Mouse (Mus musculus) cerebellum, adult 2 months (tissue): ENCODE data around the gene Top2a. TPM values are rescaled to one million over a fixed set of nuclear protein-coding genes. Genes with fewer than 3 reads are reported as not detected.

Experiments used
- DNase-seq, 2 experiments: peaks; one replicate each; pipeline ENCODE4 v3.0.0; 2021
- H3K27ac ChIP-seq: fragments of 200-500 bp; 2 replicates; pipeline ENCODE4 v1.5.1; 2012; ENCODE audit warnings: low read length, control low read depth, inconsistent platforms; ENCODE audit not compliant: insufficient read depth
- H3K27me3 ChIP-seq: fragments of 200-500 bp; 2 replicates; pipeline ENCODE4 v1.6.1; 2012; ENCODE audit warnings: inconsistent platforms, mild to moderate bottlenecking, low read length, moderate library complexity; ENCODE audit not compliant: control insufficient read depth, insufficient read depth
- H3K4me1 ChIP-seq: fragments of 200-500 bp; 2 replicates; pipeline ENCODE4 v1.6.1; 2011; ENCODE audit warnings: low read length; ENCODE audit not compliant: control insufficient read depth, insufficient read depth
- H3K4me3 ChIP-seq: fragments of 200-500 bp; replicated peaks from 2 replicates; pipeline ENCODE3; 2011; ENCODE audit warnings: mild to moderate bottlenecking, low read depth, low read length, control low read depth; ENCODE audit not compliant: insufficient read depth
- CTCF ChIP-seq: fragments of 200-500 bp; IDR thresholded peaks from 2 replicates; pipeline ENCODE4 v1.5.1; 2011; ENCODE audit warnings: low read depth, mild to moderate bottlenecking, control low read depth, low read length, moderate library complexity, borderline replicate concordance; ENCODE audit not compliant: insufficient read depth
- POLR2A ChIP-seq: fragments of 200-500 bp; IDR thresholded peaks from 2 replicates; pipeline ENCODE4 v1.6.1; 2011; ENCODE audit warnings: low read length, control low read depth, borderline replicate concordance; ENCODE audit not compliant: insufficient read depth
- WGBS: fragments of 180-500 bp; shearing (Covaris S2); methylation state at CpG from one replicate; pipeline ENCODE4 v1.1.7; 2018; 5-methylcytosine and 5-hydroxymethylcytosine counted together
- polyA plus RNA-seq: library from polyadenylated mRNA; depleted of rRNA; stranded (reverse); fragments of >200 nt; gene quantifications from 2 replicates; pipeline ENCODE4 v1.2.3, GENCODE M21; 2012; rRNA removed

Gene Top2a
- 0.11 and 0.25 TPM in 2 replicates for polyA plus RNA-seq

DNA sequence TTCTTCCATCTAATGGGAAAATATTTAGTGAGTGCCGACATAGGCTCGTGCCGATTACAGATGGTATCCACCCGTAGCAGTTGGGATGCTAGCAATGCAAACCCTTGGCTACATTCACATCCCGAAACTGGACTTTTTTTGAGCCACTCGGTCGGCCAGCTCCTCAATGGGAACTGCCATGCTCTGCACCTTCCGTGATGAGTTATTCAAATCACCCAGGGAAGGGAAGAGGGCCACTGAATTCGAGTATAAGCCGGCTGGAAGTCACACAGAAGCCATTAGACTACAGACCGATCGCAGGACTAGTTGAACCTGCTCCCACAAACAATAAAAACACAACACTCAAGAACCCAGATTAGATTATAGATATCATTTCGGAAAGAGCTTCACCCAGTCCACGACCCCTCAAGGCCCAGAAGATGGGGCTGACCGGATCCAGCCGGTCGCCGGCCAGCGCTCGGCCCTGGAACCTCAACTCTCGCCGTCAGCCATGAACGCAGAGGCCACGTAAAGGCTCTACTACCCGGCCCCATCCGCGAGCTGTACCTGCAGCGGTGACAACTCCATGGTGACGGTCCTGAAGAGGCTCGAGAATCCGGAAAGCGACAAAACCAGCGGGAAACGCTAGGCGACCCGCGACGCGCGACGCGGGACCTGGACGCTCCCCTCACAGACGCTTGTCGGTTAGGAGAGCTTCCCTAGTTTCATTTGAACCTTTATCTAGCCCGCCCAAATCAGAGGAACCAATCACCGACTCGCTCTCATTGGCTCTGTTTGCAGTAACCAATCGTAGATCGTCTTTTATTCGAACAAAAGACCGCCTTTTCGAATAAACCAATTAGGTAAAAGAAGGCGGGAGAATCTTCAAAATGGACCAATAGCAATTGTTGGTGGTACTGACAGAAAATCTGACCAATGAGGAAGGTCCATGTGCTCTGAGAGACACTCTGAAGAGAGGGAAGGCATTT, at the start of gene Top2a:
Gene Top2a, minus strand, starts transcription at position 690 of the 968 bp plus-strand sequence.
- WGBS = under 1% methylated on average over 54 of the region's 54 CpGs
- Histone ChIP-seq H3K4me3 (peak within 1 kb of the TSS; percentile 82), H3K4me1 (no peaks in the 10 kb centered on the region), H3K27me3 (no peaks in the 10 kb centered on the region), H3K27ac (no peak within 1 kb of the TSS)
- DNase-seq = peak; percentile 96 to 98
- no peak for TF ChIP-seq CTCF

DNA sequence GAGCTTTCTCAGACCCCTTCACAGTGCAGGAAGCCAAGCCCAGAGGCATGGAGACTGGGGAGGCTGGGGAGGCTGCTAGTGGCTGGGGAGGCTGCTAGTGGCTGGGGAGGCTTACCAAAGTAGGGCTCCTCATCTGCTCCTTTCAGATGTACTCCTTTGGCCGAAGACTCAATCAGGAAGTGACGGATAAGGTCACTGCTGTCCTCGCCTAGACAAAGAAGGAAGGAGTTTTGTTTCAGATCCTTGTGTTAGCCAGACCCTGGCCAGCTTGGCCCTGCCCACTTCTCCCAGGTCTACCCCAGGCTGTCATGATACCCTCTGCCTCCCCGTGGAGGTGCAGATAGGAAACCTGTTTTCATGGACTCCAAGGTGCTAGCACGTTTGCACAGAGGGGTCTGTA, 49.8 kb upstream of the Top2a start:
- no peaks in the 10 kb centered on the region for H3K27me3 ChIP-seq
- no peak for TF ChIP-seq CTCF
- no peaks in the 10 kb centered on the region for H3K4me1 ChIP-seq
- no peak overlapping the region for H3K27ac ChIP-seq
- 71% methylated on average over 5 of the region's 5 CpGs for WGBS
- DNase-seq = no peak
- no peak overlapping the region for H3K4me3 ChIP-seq

DNA sequence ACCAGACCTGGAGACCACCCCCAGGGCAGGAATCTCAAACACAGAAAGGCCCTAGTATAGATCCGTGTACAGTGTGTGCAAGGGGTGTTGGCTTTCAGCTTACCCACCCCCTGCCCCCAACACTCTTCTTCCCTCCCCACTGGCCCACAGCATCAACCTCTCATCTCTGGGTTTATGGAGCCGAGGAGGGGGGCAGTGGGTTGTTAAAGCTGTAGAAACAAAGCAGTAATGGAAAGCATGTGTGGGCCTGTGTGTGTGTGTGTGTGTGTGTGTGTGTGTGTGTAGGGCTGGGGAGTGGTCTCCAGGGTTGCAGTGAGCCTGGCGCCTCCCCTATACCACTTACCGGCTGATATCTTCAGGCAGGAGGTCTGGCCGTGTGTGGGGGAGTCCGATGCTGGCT, 47.9 kb upstream of the Top2a start:
- no peak for TF ChIP-seq CTCF
- TF ChIP-seq POLR2A = no peak
- Histone ChIP-seq H3K27me3 (no peaks in the 10 kb centered on the region), H3K4me1 (no peaks in the 10 kb centered on the region), H3K4me3 (no peak overlapping the region), H3K27ac (no peak overlapping the region)
- no peak for DNase-seq
- WGBS = 40% methylated on average over 6 of the region's 6 CpGs

DNA sequence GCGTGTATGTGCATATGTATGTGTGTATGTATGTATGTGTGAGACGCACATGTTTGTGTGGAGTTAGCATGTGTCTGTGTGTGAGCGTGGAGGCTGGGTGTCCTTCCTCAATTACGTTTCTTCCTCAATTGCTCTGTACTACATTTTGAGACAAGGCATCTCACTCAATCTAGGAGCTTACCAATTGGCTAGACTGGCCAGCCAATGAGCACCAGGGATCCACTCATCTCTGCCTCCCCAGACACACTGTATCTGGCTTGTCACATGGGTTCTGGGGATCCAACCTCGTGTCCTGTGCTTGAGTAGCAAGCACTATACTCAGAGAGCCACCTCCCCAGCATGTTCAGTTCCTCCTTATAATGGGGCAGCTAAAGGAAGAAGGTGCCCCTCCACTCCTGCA, 44.5 kb upstream of the Top2a start:
- Histone ChIP-seq H3K27me3 (no peaks in the 10 kb centered on the region), H3K4me1 (no peaks in the 10 kb centered on the region), H3K27ac (no peak overlapping the region), H3K4me3 (no peak overlapping the region)
- WGBS = 72% methylated on average over 5 of the region's 5 CpGs
- no peak for TF ChIP-seq CTCF
- TF ChIP-seq POLR2A = no peak
- no peak for DNase-seq

DNA sequence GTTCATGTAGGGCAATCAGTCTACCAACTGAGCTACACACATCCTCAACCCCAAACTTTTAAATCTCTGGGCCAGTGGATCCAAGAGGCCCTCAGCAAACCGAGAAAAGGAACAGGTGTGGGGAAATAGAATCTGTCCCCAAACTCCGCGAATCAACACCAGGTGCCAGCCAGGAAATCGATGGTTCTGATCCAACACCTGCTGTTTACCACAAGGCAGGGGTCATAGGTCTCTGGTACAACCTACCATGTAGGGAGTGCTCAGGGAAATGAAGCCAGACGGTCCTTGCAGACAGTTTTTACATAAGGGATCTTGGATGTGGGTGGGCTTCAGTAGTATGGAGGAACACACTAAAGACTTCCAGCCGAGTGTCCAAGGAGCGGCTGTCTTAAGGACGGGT, 43.6 kb upstream of the Top2a start:
- Histone ChIP-seq H3K4me3 (no peak overlapping the region), H3K27ac (no peak overlapping the region), H3K4me1 (no peaks in the 10 kb centered on the region), H3K27me3 (no peaks in the 10 kb centered on the region)
- TF ChIP-seq POLR2A = no peak
- TF ChIP-seq CTCF = no peak
- WGBS = 59% methylated on average over 8 of the region's 8 CpGs
- DNase-seq = no peak

DNA sequence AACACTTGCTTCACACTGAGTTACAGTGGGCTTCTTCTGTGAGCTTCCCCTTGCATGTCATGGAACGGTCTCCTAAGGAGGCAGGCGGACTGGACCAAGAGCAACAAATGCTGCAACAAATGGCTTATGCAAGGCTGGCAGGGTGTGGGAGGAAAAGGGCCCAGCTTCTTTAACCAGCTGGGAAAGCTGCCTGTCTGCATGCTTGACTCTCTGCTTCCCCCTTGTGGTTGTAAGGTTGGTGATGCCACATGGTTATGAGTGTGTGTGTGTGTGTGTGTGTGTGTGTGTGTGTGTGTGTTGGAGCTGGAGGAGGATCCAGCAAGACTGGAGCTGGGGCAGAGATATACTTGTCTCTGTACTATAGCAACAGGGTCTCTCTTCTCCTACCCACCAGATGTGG, 42.0 kb upstream of the Top2a start:
- 3% methylated on average over 2 of the region's 2 CpGs for WGBS
- H3K4me1 ChIP-seq = no peaks in the 10 kb centered on the region
- TF ChIP-seq CTCF (peak; percentile 87), POLR2A (no peak)
- peak; percentile 62 to 70 for DNase-seq
- no peaks in the 10 kb centered on the region for H3K27me3 ChIP-seq
- no peak overlapping the region for H3K4me3 ChIP-seq
- H3K27ac ChIP-seq = no peak overlapping the region

DNA sequence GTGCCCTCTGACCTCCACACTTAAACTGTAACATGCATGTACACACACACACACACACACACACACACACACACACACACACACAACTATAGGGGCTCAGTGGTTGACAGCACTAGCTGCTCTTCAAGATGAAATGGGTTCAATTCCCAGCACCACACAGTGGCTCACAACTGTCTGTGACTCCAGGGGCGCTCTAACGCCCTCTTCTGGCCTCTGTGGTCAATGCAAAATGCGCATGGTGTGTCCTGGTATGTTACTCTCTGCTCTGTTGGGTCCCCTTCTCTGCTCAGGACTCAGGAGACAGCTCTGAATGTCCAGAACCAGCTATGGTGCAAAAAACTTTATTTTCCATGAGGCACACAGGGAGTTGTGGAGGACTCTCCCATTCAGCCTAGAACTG, 41.4 kb upstream of the Top2a start:
- Histone ChIP-seq H3K27ac (no peak overlapping the region), H3K4me1 (no peaks in the 10 kb centered on the region), H3K4me3 (no peak overlapping the region), H3K27me3 (no peaks in the 10 kb centered on the region)
- DNase-seq = no peak
- 66% methylated on average over 3 of the region's 3 CpGs for WGBS
- TF ChIP-seq CTCF = no peak

DNA sequence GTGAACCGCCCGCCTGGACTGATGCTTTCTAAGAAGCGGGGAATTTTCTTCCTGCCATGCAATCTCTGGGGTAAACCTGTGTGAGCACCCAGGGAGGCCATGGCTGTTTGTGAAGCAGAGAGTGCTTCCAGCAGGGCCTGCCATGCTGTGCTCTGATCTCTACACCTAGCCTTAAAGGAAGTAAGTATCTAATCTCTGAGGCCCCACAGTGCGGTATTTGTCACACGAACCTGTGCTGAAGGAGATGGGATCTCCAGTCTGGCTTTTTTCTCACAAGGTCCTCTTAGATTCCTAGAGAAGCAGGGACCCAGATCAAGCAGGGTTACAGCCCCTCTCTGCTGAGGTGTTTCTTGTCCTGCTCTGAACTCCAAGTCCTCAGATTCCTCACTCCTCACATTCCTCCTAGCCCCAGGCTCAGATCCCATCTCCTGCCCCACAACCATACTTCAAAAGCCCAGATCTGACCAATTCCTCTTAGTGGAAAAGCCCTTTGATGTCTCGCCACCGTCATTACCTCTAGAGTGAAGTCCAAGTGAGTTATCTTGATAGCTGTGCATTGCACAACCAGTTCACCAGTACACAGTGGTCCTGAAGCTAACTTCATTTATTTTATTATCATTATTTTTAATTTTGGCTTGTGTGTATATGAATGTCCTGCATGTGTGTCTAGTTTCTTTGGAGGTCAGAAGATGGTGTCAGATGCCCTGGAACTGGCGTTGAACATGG, 39.6 kb upstream of the Top2a start:
- H3K27ac ChIP-seq = no peak overlapping the region
- no peak for DNase-seq
- H3K4me3 ChIP-seq = no peak overlapping the region
- H3K27me3 ChIP-seq = no peaks in the 10 kb centered on the region
- no peak for TF ChIP-seq POLR2A
- no peak for TF ChIP-seq CTCF
- H3K4me1 ChIP-seq = no peaks in the 10 kb centered on the region
- 60% methylated on average over 8 of the region's 8 CpGs for WGBS
